Comparison of ENCODE assay signal across 8 mouse cellular contexts in the genomic region with DNA sequence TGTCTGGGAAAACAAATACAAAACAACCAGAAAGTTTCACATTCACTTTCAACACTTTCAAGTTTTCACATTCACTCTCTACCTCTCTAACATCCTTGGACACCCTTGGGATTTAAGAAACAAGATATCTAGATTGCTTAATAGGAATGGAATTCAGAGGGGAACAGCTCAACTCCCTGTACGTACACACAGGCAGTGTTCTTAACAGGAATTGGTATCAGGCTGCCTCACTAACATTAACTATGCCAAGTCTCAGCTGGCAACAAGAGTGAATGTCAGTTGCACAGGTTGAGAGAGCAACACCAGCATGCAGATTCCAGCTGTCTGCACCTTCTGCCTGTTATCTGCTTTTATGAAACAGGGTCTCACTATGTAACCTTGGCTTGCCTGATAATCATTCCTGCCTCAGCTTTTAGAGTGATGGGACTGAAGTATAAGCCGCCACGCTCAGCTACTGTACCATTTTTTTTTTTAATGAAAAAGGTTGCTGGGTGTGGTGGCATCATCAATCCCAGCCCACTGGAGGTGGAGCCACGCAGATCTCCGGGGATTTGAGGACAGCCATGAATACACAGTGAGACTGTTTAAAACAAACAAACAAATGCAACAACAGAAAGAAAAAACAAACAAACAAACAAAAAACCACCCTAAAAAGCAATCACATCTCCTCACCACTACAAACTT. TPM values are rescaled to one million over a fixed set of nuclear protein-coding genes. Genes with fewer than 3 reads are reported as not detected.
DNase-seq lines count a peak whose midpoint lies in the region; ATAC-seq lines count a peak whose summit lies in the region.

No protein-coding gene starts in this region.

- no peak overlapping the region for H3K27ac ChIP-seq in kidney, embryonic 14.5 days (ENCODE audit: low read depth, low read length)
- H3K27ac ChIP-seq in forebrain, embryonic 12.5 days, result no peak overlapping the region
- H3K27ac ChIP-seq in liver, embryonic 13.5 days, result peak overlapping the region; percentile 50; the same call in 1 of the 2 replicates

- ATAC-seq in kidney, embryonic 14.5 days (ENCODE audit: low FRiP score, low TSS enrichment), result no peak
- no peak for ATAC-seq in forebrain, embryonic 12.5 days (ENCODE audit: low FRiP score)
- no peak for ATAC-seq in liver, embryonic 13.5 days (ENCODE audit: low read depth)

- no peak overlapping the region for H3K4me2 ChIP-seq in kidney, embryonic 14.5 days (replicated peaks; ENCODE audit: low read depth, low read length)
- H3K4me2 ChIP-seq in forebrain, embryonic 12.5 days, result peak overlapping the region; percentile 68
- H3K4me2 ChIP-seq in liver, embryonic 13.5 days, result peak overlapping the region; percentile 92

- peak overlapping the region; percentile 73; the same call in 1 of the 2 replicates for H3K4me3 ChIP-seq in kidney, embryonic 14.5 days (ENCODE audit: low read length)
- H3K4me3 ChIP-seq in forebrain, embryonic 12.5 days (replicated peaks), result no peak overlapping the region
- peak overlapping the region; percentile 74 for H3K4me3 ChIP-seq in liver, embryonic 13.5 days (replicated peaks)

- no peak overlapping the region for H3K9ac ChIP-seq in kidney, embryonic 14.5 days (ENCODE audit: low read depth, low read length)
- no peak overlapping the region for H3K9ac ChIP-seq in forebrain, embryonic 12.5 days
- peak overlapping the region; percentile 79 for H3K9ac ChIP-seq in liver, embryonic 13.5 days

- no peaks in the 10 kb centered on the region for H3K27me3 ChIP-seq in kidney, embryonic 14.5 days (ENCODE audit: control insufficient read depth, insufficient read depth, low read length)
- no peaks in the 10 kb centered on the region for H3K27me3 ChIP-seq in forebrain, embryonic 12.5 days
- H3K27me3 ChIP-seq in liver, embryonic 13.5 days, result no peaks in the 10 kb centered on the region

- no peaks in the 10 kb centered on the region for H3K9me3 ChIP-seq in kidney, embryonic 14.5 days (ENCODE audit: control insufficient read depth, low read length)
- no peaks in the 10 kb centered on the region for H3K9me3 ChIP-seq in forebrain, embryonic 12.5 days
- H3K9me3 ChIP-seq in liver, embryonic 13.5 days (replicated peaks), result no peaks in the 10 kb centered on the region

- peaks cover 21% of the 10 kb centered on the region for H3K36me3 ChIP-seq in kidney, embryonic 14.5 days (ENCODE audit: control insufficient read depth, insufficient read depth, low read length)
- peaks cover 17% of the 10 kb centered on the region for H3K36me3 ChIP-seq in forebrain, embryonic 12.5 days (replicated peaks)
- peaks cover 21% of the 10 kb centered on the region for H3K36me3 ChIP-seq in liver, embryonic 13.5 days

- DNase-seq in kidney, postnatal 4 days, result no peak
- DNase-seq in MN1 (ENCODE audit: low spot score), result peak; percentile 24
- no peak for DNase-seq in liver, embryonic 13.5 days
- DNase-seq in embryo, embryonic 9.5 days (ENCODE audit: extremely low spot score), result no peak
- no peak for DNase-seq in retina, embryonic 14.5 days (ENCODE audit: low spot score)
- no peak for DNase-seq in layer of hippocampus, postnatal 14 days (ENCODE audit: low spot score in 2 of 2)

- H3K4me1 ChIP-seq in kidney, embryonic 14.5 days (ENCODE audit: control insufficient read depth, insufficient read depth, low read length), result peaks cover 9% of the 10 kb centered on the region; the same call in 1 of the 2 replicates
- H3K4me1 ChIP-seq in forebrain, embryonic 12.5 days, result peaks cover 29% of the 10 kb centered on the region
- H3K4me1 ChIP-seq in liver, embryonic 13.5 days (replicated peaks), result peaks cover 33% of the 10 kb centered on the region

- 69% methylated on average over 5 of the region's 5 CpGs for WGBS in kidney, embryonic 14.5 days
- 74% methylated on average over 5 of the region's 5 CpGs for WGBS in forebrain, embryonic 12.5 days
- WGBS in liver, embryonic 13.5 days (ENCODE audit: insufficient replicate concordance), result 47% methylated on average over 5 of the region's 5 CpGs

RNA-seq across cellular contexts. Expression of gene Mat2b, which starts 4.4 kb away (rescaled TPM):
- 94.7 and 104 TPM in 2 replicates for polyA plus RNA-seq in kidney, embryonic 14.5 days (2014; fragmentation: Nextera tagmentation; extraction: Ambion mirVana)
- polyA plus RNA-seq in forebrain, embryonic 12.5 days (2016; fragmentation: Nextera tagmentation; extraction: Ambion mirVana), result 80.3 and 84.8 TPM in 2 replicates
- 61.3 and 72.7 TPM in 2 replicates for polyA plus RNA-seq in liver, embryonic 13.5 days (2015; fragmentation: Nextera tagmentation; extraction: Ambion mirVana)
- 100 to 1,000 TPM; 104 to 105 TPM for total RNA-seq in layer of hippocampus, postnatal 14 days (2021)

RNA-seq across cellular contexts. Expression of gene Hmmr, which starts 42.6 kb away (rescaled TPM):
- 55.6 and 56.6 TPM in 2 replicates for polyA plus RNA-seq in kidney, embryonic 14.5 days (2014; fragmentation: Nextera tagmentation; extraction: Ambion mirVana)
- 64.3 and 68.3 TPM in 2 replicates for polyA plus RNA-seq in forebrain, embryonic 12.5 days (2016; fragmentation: Nextera tagmentation; extraction: Ambion mirVana)
- 65.0 and 82.1 TPM in 2 replicates for polyA plus RNA-seq in liver, embryonic 13.5 days (2015; fragmentation: Nextera tagmentation; extraction: Ambion mirVana)
- 1 to 10 TPM in 1 of 2 experiments, under 1 TPM in 1; 0.88 to 1.7 TPM for total RNA-seq in layer of hippocampus, postnatal 14 days (2021)

RNA-seq across cellular contexts. Expression of gene Nudcd2, which starts 42.9 kb away (rescaled TPM):
- polyA plus RNA-seq in kidney, embryonic 14.5 days (2014; fragmentation: Nextera tagmentation; extraction: Ambion mirVana), result 204 and 255 TPM in 2 replicates
- polyA plus RNA-seq in forebrain, embryonic 12.5 days (2016; fragmentation: Nextera tagmentation; extraction: Ambion mirVana), result 151 and 171 TPM in 2 replicates
- 113 and 135 TPM in 2 replicates for polyA plus RNA-seq in liver, embryonic 13.5 days (2015; fragmentation: Nextera tagmentation; extraction: Ambion mirVana)
- total RNA-seq in layer of hippocampus, postnatal 14 days (2021), result 10 to 100 TPM; 18.6 to 26.1 TPM
